Mouse (Mus musculus): ENCODE results near the gene Kif22. TPM values are rescaled to one million over a fixed set of nuclear protein-coding genes. Genes with fewer than 3 reads are reported as not detected.

Gene Kif22
- 13.7 and 20.7 TPM in 2 replicates for polyA plus RNA-seq (2015; fragmentation: Nextera tagmentation; extraction: Ambion mirVana)

GRCm38 (mm10) chr7:127041851-127042672 is at the start of gene Kif22:
Kif22 (minus strand) TSS chr7:127042471.

GRCm38 (mm10) chr7:127091114-127091896 is 49.0 kb upstream of the Kif22 start, which contains the start of gene AI467606:
AI467606 (plus strand) TSS chr7:127091359.

GRCm38 (mm10) chr7:127087278-127088010 is 45.2 kb upstream of the Kif22 start, which contains the start of gene Zg16:
Zg16 (minus strand) TSS chr7:127087328.

GRCm38 (mm10) chr7:127026984-127027726 is 15.1 kb downstream of the Kif22 start, which contains the start of gene Maz:
Maz (minus strand) TSS chr7:127027037.

GRCm38 (mm10) chr7:127020901-127021562 is 21.2 kb downstream of the Kif22 start, which contains the start of the genes Gm42742 and Prrt2:
Gm42742 (minus strand) TSS chr7:127021097.
Prrt2 (minus strand) TSS chr7:127021211.

GRCm38 (mm10) chr7:127016971-127017949 is 25.0 kb downstream of the Kif22 start, which contains the start of gene Pagr1a:
Pagr1a (minus strand) TSS chr7:127017352.

GRCm38 (mm10) chr7:127016481-127016485 is 26.0 kb downstream of the Kif22 start, which contains the start of gene Pagr1b:
Pagr1b (minus strand) TSS chr7:127016484.

GRCm38 (mm10) chr7:127014320-127014719 is 28.0 kb downstream of the Kif22 start, which contains the start of gene Mvp:
Mvp (minus strand) TSS chr7:127014621.

Small RNA genes lying within 50 kb of the gene (microRNA-seq; reads per million reads assigned to microRNA genes)
- not detected for gene Gm44343

Other genes with a start within 250 kb of the Kif22 start
- 129 and 149 TPM in 2 replicates for gene Ppp4c, start 250.0 kb downstream of the Kif22 start, polyA plus RNA-seq (2015; fragmentation: Nextera tagmentation; extraction: Ambion mirVana)
- gene Fam57b, start 244.8 kb downstream of the Kif22 start, polyA plus RNA-seq (2015; fragmentation: Nextera tagmentation; extraction: Ambion mirVana), result 43.9 and 56.4 TPM in 2 replicates
- 0.65 TPM in 1 of 2 replicates, not detected in the other for gene 4930451I11Rik, start 210.8 kb downstream of the Kif22 start, polyA plus RNA-seq (2015; fragmentation: Nextera tagmentation; extraction: Ambion mirVana)
- gene Doc2a, start 195.1 kb downstream of the Kif22 start, polyA plus RNA-seq (2015; fragmentation: Nextera tagmentation; extraction: Ambion mirVana), result 60.9 and 64.7 TPM in 2 replicates
- gene Hirip3, start 180.5 kb downstream of the Kif22 start, polyA plus RNA-seq (2015; fragmentation: Nextera tagmentation; extraction: Ambion mirVana), result 17.0 and 23.3 TPM in 2 replicates
- 78.5 and 82.2 TPM in 2 replicates for gene Ino80e, start 180.1 kb downstream of the Kif22 start, polyA plus RNA-seq (2015; fragmentation: Nextera tagmentation; extraction: Ambion mirVana)
- 39.4 and 47.0 TPM in 2 replicates for gene Taok2, start 157.8 kb downstream of the Kif22 start, polyA plus RNA-seq (2015; fragmentation: Nextera tagmentation; extraction: Ambion mirVana)
- gene Tmem219, start 119.6 kb downstream of the Kif22 start, polyA plus RNA-seq (2015; fragmentation: Nextera tagmentation; extraction: Ambion mirVana), result 40.7 and 41.1 TPM in 2 replicates
- 129 and 134 TPM in 2 replicates for gene Kctd13, start 113.6 kb downstream of the Kif22 start, polyA plus RNA-seq (2015; fragmentation: Nextera tagmentation; extraction: Ambion mirVana)
- 13.0 and 20.5 TPM in 2 replicates for gene Asphd1, start 92.9 kb downstream of the Kif22 start, polyA plus RNA-seq (2015; fragmentation: Nextera tagmentation; extraction: Ambion mirVana)
- gene Sez6l2, start 91.9 kb downstream of the Kif22 start, polyA plus RNA-seq (2015; fragmentation: Nextera tagmentation; extraction: Ambion mirVana), result 80.0 and 106 TPM in 2 replicates
- gene Cdipt, start 66.6 kb downstream of the Kif22 start, polyA plus RNA-seq (2015; fragmentation: Nextera tagmentation; extraction: Ambion mirVana), result 137 and 157 TPM in 2 replicates
- gene Cdiptos, start 66.4 kb downstream of the Kif22 start, polyA plus RNA-seq (2015; fragmentation: Nextera tagmentation; extraction: Ambion mirVana), result 0.50 and 1.1 TPM in 2 replicates
- gene Mvp, start 27.9 kb downstream of the Kif22 start, polyA plus RNA-seq (2015; fragmentation: Nextera tagmentation; extraction: Ambion mirVana), result 4.9 and 5.9 TPM in 2 replicates
- gene Pagr1b, start 26.0 kb downstream of the Kif22 start, polyA plus RNA-seq (2015; fragmentation: Nextera tagmentation; extraction: Ambion mirVana), result 0.70 TPM in 1 of 2 replicates, not detected in the other
- 23.1 and 63.2 TPM in 2 replicates for gene Pagr1a, start 25.1 kb downstream of the Kif22 start, polyA plus RNA-seq (2015; fragmentation: Nextera tagmentation; extraction: Ambion mirVana)
- 36.5 and 56.8 TPM in 2 replicates for gene Gm42742, start 21.4 kb downstream of the Kif22 start, polyA plus RNA-seq (2015; fragmentation: Nextera tagmentation; extraction: Ambion mirVana)
- gene Prrt2, start 21.3 kb downstream of the Kif22 start, polyA plus RNA-seq (2015; fragmentation: Nextera tagmentation; extraction: Ambion mirVana), result 128 and 150 TPM in 2 replicates
- gene Maz, start 15.4 kb downstream of the Kif22 start, polyA plus RNA-seq (2015; fragmentation: Nextera tagmentation; extraction: Ambion mirVana), result 88.1 and 104 TPM in 2 replicates
- gene Zg16, start 44.9 kb upstream of the Kif22 start, polyA plus RNA-seq (2015; fragmentation: Nextera tagmentation; extraction: Ambion mirVana), result not detected in 2 replicates
- gene AI467606, start 48.9 kb upstream of the Kif22 start, polyA plus RNA-seq (2015; fragmentation: Nextera tagmentation; extraction: Ambion mirVana), result 1.6 and 2.1 TPM in 2 replicates
- 1.3 and 1.4 TPM in 2 replicates for gene Qprt, start 79.8 kb upstream of the Kif22 start, polyA plus RNA-seq (2015; fragmentation: Nextera tagmentation; extraction: Ambion mirVana)
- not detected in 2 replicates for gene Spn, start 95.4 kb upstream of the Kif22 start, polyA plus RNA-seq (2015; fragmentation: Nextera tagmentation; extraction: Ambion mirVana)
- gene Cd2bp2, start 153.6 kb upstream of the Kif22 start, polyA plus RNA-seq (2015; fragmentation: Nextera tagmentation; extraction: Ambion mirVana), result 45.4 and 48.6 TPM in 2 replicates
- gene Tbc1d10b, start 166.0 kb upstream of the Kif22 start, polyA plus RNA-seq (2015; fragmentation: Nextera tagmentation; extraction: Ambion mirVana), result 37.0 and 44.0 TPM in 2 replicates
- 8.3 and 11.1 TPM in 2 replicates for gene Mylpf, start 166.4 kb upstream of the Kif22 start, polyA plus RNA-seq (2015; fragmentation: Nextera tagmentation; extraction: Ambion mirVana)
- gene Zfp553, start 190.6 kb upstream of the Kif22 start, polyA plus RNA-seq (2015; fragmentation: Nextera tagmentation; extraction: Ambion mirVana), result 28.1 and 31.9 TPM in 2 replicates
- gene Sept1, start 190.7 kb upstream of the Kif22 start, polyA plus RNA-seq (2015; fragmentation: Nextera tagmentation; extraction: Ambion mirVana), result 9.6 and 10.1 TPM in 2 replicates
- 95.4 and 103 TPM in 2 replicates for gene Zfp771, start 201.8 kb upstream of the Kif22 start, polyA plus RNA-seq (2015; fragmentation: Nextera tagmentation; extraction: Ambion mirVana)
- 95.6 and 108 TPM in 2 replicates for gene Dctpp1, start 218.2 kb upstream of the Kif22 start, polyA plus RNA-seq (2015; fragmentation: Nextera tagmentation; extraction: Ambion mirVana)
- gene Sephs2, start 231.6 kb upstream of the Kif22 start, polyA plus RNA-seq (2015; fragmentation: Nextera tagmentation; extraction: Ambion mirVana), result 69.7 and 75.9 TPM in 2 replicates